Mouse (Mus musculus) layer of hippocampus, adult 9-10 months (tissue): ENCODE measurements around the gene Smim24.

Experiments used
- DNase-seq: peaks from one replicate; pipeline ENCODE4 v3.0.0; 2022; ENCODE audit warnings: low spot score

Smim24 gene

DNA sequence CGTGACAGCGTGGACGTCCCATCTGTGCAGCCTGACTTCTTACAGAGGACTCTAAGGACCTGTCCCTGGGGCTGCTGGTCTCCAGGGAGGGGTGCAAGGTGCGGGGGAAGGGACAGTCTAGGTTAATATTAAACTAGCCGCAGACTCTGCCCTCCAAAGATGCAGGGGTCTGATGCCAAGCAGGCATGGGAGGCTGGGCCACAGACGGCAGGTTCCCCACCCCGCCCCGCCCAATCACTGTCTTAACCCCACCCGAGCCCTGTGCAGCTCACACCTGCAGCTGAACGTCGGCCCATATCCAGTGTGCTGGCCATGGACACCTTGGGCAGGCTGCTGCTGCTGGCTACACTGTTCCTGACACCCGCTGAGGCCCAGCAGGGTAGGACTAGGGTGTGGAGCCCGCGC, at the start of gene Smim24:
Gene Smim24, plus strand, starts transcription at position 271 of the 405 bp plus-strand sequence.
- DNase-seq, result no peak

- DNase-seq, result no peak
These were observed 48.3 kb upstream of the Smim24 start for GRCm38 (mm10) chr10:81344421-81345161.

- DNase-seq, result no peak
These were observed 47.7 kb upstream of the Smim24 start for GRCm38 (mm10) chr10:81345162-81345534.

- no peak for DNase-seq
These were observed 46.3 kb upstream of the Smim24 start for GRCm38 (mm10) chr10:81346453-81347067.

GRCm38 (mm10) chr10:81349146-81349545, 43.7 kb upstream of the Smim24 start:
- no peak for DNase-seq

- DNase-seq, result no peak
These were observed 42.9 kb upstream of the Smim24 start for GRCm38 (mm10) chr10:81349961-81350350.

DNA sequence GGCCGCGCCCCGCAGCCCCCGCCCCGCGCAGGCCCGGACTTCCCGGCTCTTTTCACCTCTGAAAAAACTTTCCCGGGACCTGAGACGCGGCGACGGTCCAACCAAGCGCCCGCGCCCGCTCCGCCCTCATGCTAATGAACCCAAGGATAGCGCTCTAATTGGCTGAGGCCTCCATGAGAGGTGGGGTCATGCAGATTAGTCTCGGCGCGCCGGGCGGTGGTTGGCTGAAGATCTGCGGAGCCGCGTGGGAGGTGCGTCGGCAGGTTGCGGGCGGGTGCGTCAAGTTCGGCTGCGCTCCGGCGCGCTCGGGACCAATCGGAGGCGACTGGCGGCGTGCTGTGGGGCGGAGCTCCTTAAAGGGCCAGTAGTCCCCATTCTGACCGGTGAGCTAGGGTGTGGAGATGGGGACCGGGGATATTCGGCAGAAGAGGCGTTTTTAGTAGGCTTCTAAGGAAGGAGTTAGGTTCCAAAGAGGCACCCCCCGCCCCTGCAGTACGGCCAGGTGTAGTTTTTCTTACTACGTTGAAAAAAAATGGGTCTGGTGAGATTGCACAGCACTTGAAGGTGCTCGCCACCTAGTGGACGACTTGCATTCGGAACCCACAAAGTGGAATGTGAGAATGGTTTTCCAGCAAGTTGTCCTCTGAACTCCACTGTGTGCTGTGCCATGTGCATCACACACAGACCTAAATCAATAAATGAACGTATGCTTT, 42.3 kb upstream of the Smim24 start, which contains the start of gene Hmg20b:
Gene Hmg20b, minus strand, starts transcription at position 130 of the 713 bp plus-strand sequence.
- DNase-seq, result peak; percentile 98

GRCm38 (mm10) chr10:81351678-81352291, 41.1 kb upstream of the Smim24 start:
- DNase-seq, result no peak

DNA sequence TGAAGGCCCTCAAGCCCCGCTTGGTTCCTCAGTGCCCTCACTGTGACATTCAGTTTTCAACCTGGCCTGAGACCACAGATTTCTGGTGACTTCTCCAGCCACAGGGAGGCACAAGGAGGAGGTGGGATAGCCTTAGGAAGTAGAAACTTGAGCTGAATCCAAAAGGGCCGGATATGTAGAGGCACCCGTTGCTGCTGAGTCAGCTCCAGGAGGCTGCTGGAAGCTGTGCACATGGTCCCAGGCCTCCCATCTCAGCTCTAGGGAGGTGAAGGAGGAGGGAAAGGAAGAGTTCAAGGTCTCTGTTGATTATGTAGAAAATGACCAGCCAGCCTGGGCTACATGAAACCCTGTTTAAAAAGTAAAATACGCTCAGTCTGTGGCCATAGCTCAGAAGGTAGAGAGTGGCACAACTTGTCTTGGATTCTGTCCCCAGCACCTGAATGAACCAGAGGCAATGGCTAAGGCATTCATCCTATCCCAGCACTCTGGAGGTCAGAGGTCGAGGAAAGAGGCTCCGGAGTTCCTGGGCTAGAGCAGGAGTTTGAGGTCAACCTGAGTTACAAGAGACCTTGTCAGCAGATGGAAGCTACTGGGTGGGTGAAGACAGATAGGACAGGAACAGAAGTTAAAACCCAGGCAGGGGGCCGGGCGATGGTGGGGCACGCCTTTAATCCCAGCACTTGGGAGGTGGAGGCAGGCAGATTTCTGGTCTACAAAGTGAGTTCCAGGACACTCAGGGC, 37.9 kb upstream of the Smim24 start:
- DNase-seq, result no peak

GRCm38 (mm10) chr10:81355533-81355932, 37.3 kb upstream of the Smim24 start:
- DNase-seq, result no peak

GRCm38 (mm10) chr10:81356352-81356990, 36.4 kb upstream of the Smim24 start:
- DNase-seq, result no peak

DNA sequence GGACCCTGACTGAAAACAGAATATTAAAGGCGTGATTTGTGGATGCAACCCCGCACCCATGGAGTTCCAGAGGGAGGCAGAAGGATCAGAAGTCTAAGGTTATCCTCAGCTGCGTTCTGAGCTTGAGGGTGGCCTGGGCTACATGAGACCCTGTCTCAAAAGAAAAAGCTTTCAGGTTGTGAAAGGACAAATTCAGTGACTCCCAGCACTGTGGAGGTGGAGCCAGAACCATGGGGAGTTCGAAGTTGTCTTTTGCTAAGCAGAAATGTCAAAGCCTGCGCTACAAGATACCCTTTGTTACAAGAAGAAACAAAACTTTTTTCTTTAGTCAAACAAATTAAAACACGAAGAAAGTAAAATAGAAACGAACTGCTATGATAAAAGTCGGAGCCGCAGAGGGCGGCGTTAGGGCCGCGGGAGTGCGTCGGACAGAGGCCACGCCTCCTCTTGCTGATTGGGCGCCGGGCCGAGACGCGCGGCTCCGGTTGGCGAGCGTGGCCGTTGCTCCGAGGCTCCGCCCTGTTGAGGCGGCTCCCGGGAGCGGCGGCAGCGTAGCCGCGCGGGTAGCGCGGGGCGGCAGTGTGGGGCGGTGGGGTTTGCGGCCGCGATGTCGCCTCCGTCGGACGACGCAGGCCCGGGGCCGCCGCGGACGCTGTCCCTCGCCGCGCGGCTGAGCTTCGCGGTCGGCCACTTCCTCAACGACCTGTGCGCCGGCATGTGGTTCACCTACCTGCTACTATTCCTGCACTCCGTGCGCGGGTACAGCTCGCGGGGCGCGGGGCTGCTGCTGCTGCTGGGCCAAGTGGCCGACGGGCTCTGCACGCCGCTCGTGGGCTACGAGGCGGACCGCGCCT, 35.6 kb upstream of the Smim24 start, which contains the start of gene Mfsd12:
Gene Mfsd12, plus strand, starts transcription at position 501 of the 854 bp plus-strand sequence.
- peak; percentile 60 for DNase-seq

DNA sequence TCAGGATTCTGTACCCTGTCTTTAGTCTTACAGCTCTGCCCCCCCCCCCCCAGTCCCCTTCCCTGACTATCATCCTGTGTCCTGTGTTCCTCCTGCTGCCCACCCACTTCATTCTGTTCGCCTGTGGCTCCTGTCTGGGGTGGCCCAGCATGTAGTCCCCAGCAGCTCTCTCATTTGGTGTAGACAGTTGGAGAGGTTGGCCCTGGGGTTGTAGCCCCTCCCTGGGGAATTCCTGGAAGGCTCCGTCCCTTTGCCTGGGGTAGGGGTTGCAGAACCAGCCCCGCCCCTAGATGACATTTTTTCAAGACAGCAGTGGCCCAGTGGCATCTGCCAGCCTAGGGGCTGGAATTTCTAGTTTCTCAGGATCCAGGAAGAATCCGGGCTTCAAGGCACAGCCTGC, 34.6 kb upstream of the Smim24 start:
- no peak for DNase-seq

DNA sequence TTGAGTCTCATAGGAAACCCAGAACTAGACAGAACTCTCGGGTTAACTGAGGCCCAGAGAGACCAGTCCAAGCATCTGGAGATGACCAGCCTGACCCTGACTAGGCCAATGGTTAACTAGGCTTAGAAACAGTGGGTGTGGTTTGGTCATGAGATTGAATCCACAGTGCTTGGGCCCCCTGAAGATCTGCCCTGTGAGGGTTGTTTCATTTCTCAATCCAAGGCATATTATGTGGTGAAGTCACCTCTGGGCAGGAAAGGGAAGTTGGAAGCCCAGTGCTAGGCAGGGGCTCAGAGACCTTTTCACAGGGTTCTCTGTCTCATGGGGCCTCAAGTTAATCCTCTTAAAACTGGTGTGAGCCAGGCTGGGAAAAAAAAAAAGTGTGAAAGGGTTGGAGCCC, 34.0 kb upstream of the Smim24 start:
- no peak for DNase-seq

DNA sequence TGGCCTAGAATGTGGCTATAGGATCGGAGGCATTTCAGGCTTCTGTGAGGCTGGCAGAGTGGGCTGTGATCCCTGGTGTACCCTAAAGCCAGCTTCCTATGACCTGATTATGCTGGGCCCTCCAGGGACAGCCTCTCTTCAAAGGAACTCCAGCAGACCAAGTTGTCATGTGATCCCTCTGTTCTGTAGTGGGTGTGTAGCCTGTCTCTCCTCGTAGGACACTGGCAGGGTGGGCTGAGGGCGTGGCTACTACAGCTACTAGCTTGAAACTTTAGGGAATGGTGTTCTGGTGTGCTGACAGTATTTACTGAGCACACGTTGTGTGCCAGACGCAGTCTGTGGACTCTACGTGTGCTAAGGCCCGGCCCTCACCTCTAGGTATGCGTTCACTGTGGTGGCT, 32.1 kb upstream of the Smim24 start:
- DNase-seq, result no peak

- DNase-seq, result no peak
These were observed 30.4 kb upstream of the Smim24 start for GRCm38 (mm10) chr10:81362336-81362949.

DNA sequence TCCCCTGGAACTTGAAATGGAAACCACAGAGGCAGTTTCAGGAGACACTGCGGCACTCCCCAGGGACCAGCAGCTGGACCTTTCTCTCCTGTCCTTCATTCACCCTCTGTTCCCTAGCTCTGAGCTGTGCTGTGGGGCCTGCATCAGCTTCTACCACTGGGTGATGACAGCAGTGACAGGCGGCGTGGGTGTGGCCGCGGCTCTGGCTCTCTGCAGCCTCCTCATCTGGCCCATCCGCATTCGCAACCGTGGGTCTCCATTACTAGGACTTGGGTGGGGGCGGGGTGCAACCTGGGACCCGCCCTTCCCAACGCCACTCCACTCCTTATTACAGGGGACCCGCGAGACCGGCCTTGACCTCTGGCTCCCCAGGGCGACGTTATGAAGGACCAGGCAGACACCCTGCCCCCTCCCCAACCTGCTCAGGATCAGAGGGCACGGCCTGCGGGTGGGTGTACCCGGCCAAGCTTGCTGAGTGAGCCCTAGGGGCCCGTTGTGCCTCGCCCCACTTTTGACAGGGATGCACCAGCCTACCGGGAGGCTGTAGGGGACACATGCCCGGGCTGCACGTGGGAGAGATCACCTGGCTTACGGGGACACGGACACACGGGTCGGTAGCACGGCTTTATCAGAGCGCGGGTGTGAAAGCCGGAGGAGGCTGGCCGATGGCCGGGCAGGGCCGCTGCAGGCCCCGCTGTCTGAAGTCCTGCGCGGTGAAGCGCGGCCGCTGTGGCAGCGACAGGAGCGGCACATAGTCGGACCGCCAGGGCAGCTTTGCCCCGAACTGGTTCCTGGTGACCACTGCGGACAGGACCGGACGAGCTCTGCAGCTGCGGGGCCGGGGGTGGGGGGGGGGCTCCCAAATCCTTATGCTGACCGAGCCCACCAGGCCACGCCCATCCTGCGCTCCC, 29.2 kb upstream of the Smim24 start:
- DNase-seq, result no peak

DNA sequence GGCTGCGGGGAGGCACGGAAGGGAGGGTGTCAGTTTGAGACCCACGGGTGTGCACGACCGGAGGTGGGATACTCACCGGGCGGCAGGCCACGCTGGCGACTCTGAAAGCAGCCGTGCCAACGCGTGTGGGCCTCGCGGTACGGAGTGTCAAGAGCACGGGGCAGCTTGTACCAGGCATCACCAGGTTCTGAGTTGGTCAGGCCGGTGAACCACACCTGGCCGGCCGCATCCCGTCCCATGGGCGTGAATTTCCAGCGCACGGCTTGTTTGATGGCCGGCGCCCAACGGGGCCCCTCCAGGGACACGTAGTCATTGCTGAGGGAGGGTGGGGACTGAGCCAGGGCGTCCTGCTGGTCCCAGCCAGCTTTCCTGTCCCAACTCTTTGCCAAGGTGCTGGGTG, 28.2 kb upstream of the Smim24 start:
- DNase-seq, result no peak

DNA sequence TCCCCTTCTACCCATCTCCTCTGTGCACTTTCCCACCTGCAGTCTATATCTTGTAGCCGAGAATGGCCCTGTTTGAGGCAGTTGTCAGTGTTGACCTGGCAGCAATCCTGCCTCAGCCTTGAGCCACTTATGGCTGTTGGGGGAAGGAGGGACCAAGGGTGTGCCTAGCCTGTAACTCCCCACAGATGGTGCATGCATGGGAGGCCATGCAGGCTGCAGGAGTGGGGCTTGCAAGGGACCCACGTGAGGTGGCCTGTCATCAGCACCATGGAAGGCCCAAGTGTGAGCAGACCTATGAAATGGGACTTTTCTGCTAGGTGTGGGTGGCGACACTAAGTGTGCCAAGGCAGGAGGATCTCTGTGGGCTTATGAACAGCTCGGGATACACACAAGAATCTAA, 27.8 kb upstream of the Smim24 start:
- no peak for DNase-seq
